Mouse (Mus musculus) small intestine, adult 2 months (tissue): Measurements from ENCODE around the gene Ifit1.

Experiments
- CTCF ChIP-seq: fragments of 200-500 bp; IDR thresholded peaks from 2 replicates; pipeline ENCODE4 v1.5.1; 2012; ENCODE audit warnings: low read depth, mild to moderate bottlenecking, control low read depth, inconsistent platforms, low read length, moderate library complexity, mixed read lengths; ENCODE audit not compliant: insufficient replicate concordance, insufficient read length; ENCODE audit errors: extremely low read depth
- POLR2A ChIP-seq: fragments of 200-500 bp; IDR thresholded peaks from 2 replicates; pipeline ENCODE4 v1.6.1; 2012; ENCODE audit warnings: low read depth, mild to moderate bottlenecking, control low read depth, inconsistent platforms, low read length, moderate library complexity

DNA sequence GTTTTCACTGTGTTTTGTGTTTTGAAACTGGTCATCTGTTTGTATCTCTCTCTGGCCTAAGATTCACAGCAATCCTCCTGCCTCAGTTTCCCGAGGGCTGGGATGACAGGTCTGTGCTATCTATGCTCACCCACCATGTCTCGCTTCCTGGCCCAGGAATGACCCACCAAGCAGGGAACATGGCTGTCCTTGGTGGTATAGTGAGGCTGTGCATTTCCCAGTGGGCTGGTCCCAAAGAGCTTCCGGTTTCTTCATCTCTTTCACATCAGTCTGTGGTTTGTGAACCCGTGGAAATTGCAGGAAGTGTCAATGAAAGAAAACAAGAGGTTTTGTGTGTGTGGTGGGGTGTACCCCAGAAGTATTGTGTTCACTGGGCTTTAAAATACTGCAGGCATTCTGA, 16.0 kb upstream of the Ifit1 start:
- TF ChIP-seq POLR2A (no peak), CTCF (no peak)
